Comparison of ENCODE assay signal across 21 mouse cellular contexts in genomic region chr2:29852957-29853485, GRCm38 (mm10). TPM values are rescaled to one million over a fixed set of nuclear protein-coding genes. Genes with fewer than 3 reads are reported as not detected.
DNase-seq lines count a peak whose midpoint lies in the region; ATAC-seq and TF ChIP-seq lines count a peak whose summit lies in the region.
"Had no signal": no experiment of that assay in that cellular context is flagged by ENCODE, and none has a peak within 500 bp of the region (broad histone marks: within the 10 kb centered on the region; RNA-seq: fewer than 3 reads in every experiment).

No protein-coding gene starts in this region.

- H3K4me2 ChIP-seq in hindbrain, embryonic 16.5 days (ENCODE audit: low read length), result no peak overlapping the region
- H3K4me2 ChIP-seq in hindbrain, embryonic 12.5 days (replicated peaks), result no peak overlapping the region
- H3K4me2 ChIP-seq in neural tube, embryonic 12.5 days (replicated peaks), result no peak overlapping the region; the same call in 1 of the 2 replicates
- H3K4me2 ChIP-seq: embryonic facial prominence, embryonic 13.5 days; heart, embryonic 11.5 days; limb, embryonic 12.5 days; liver, embryonic 15.5 days had no signal

- H3K27me3 ChIP-seq in hindbrain, embryonic 10.5 days (ENCODE audit: insufficient read depth, poor library complexity, severe bottlenecking), result peaks cover 10% of the 10 kb centered on the region; the same call in 1 of the 2 replicates
- no peaks in the 10 kb centered on the region for H3K27me3 ChIP-seq in hindbrain, embryonic 16.5 days (replicated peaks; ENCODE audit: control insufficient read depth, insufficient read depth, low read length)
- no peaks in the 10 kb centered on the region for H3K27me3 ChIP-seq in hindbrain, embryonic 12.5 days
- H3K27me3 ChIP-seq in neural tube, embryonic 12.5 days (replicated peaks), result no peaks in the 10 kb centered on the region
- H3K27me3 ChIP-seq in kidney, adult 2 months (replicated peaks; ENCODE audit: control insufficient read depth, insufficient read depth, low read length), result no peaks in the 10 kb centered on the region

- no peak overlapping the region for H3K9ac ChIP-seq in hindbrain, embryonic 16.5 days (ENCODE audit: low read depth, low read length)
- no peak overlapping the region for H3K9ac ChIP-seq in hindbrain, embryonic 12.5 days
- H3K9ac ChIP-seq in neural tube, embryonic 12.5 days, result no peak overlapping the region
- H3K9ac ChIP-seq: embryonic facial prominence, embryonic 13.5 days; limb, embryonic 12.5 days; liver, embryonic 15.5 days had no signal

- peak; percentile 79 for DNase-seq in hindbrain, embryonic 10.5 days (ENCODE audit: low spot score)
- peak; percentile 65 for DNase-seq in embryo, embryonic 10 days (ENCODE audit: low spot score)
- no peak for DNase-seq in urinary bladder, postnatal 14 days (ENCODE audit: low spot score)
- no peak for DNase-seq in kidney, adult 2 months
- DNase-seq: adrenal gland, postnatal 10 days; cerebellum, adult 11 months; cerebellum, postnatal 14 days; gastrocnemius, postnatal 36 days; heart, postnatal 14 days; thymus, postnatal 25 days had no signal

- H3K4me1 ChIP-seq in hindbrain, embryonic 10.5 days (replicated peaks), result peaks cover 100% of the 10 kb centered on the region
- H3K4me1 ChIP-seq in hindbrain, embryonic 16.5 days (ENCODE audit: control insufficient read depth, insufficient read depth, low read depth, low read length), result peaks cover 18% of the 10 kb centered on the region
- H3K4me1 ChIP-seq in hindbrain, embryonic 12.5 days, result peaks cover 78% of the 10 kb centered on the region
- H3K4me1 ChIP-seq in neural tube, embryonic 12.5 days, result peaks cover 76% of the 10 kb centered on the region
- H3K4me1 ChIP-seq in kidney, adult 2 months (ENCODE audit: control insufficient read depth, insufficient read depth, low read length), result no peaks in the 10 kb centered on the region
- H3K4me1 ChIP-seq: limb, embryonic 12.5 days had no signal

- H3K9me3 ChIP-seq in hindbrain, embryonic 10.5 days, result no peaks in the 10 kb centered on the region
- no peaks in the 10 kb centered on the region for H3K9me3 ChIP-seq in hindbrain, embryonic 16.5 days (ENCODE audit: control insufficient read depth, low read length)
- H3K9me3 ChIP-seq in hindbrain, embryonic 12.5 days (replicated peaks), result no peaks in the 10 kb centered on the region
- H3K9me3 ChIP-seq in neural tube, embryonic 12.5 days, result no peaks in the 10 kb centered on the region
- H3K9me3 ChIP-seq: embryonic facial prominence, embryonic 13.5 days; limb, embryonic 12.5 days; liver, embryonic 15.5 days; megakaryocyte, embryonic 14.5 days had no signal

- no peak for ATAC-seq in hindbrain, embryonic 16.5 days
- no peak for ATAC-seq in hindbrain, embryonic 12.5 days (ENCODE audit: low FRiP score)
- ATAC-seq in neural tube, embryonic 12.5 days (ENCODE audit: low FRiP score, low read depth), result no peak
- ATAC-seq: intestine, embryonic 16.5 days; lung, postnatal 0 days had no signal

- no peaks in the 10 kb centered on the region for H3K36me3 ChIP-seq in hindbrain, embryonic 10.5 days
- no peaks in the 10 kb centered on the region for H3K36me3 ChIP-seq in hindbrain, embryonic 16.5 days (ENCODE audit: control insufficient read depth, insufficient read depth, low read length)
- H3K36me3 ChIP-seq in hindbrain, embryonic 12.5 days, result no peaks in the 10 kb centered on the region
- no peaks in the 10 kb centered on the region for H3K36me3 ChIP-seq in neural tube, embryonic 12.5 days
- no peaks in the 10 kb centered on the region for H3K36me3 ChIP-seq in kidney, adult 2 months (ENCODE audit: control insufficient read depth, insufficient read depth, low read length)
- H3K36me3 ChIP-seq: embryonic facial prominence, embryonic 13.5 days; limb, embryonic 12.5 days; liver, embryonic 15.5 days had no signal

- WGBS in hindbrain, embryonic 10.5 days, result 24% methylated on average over 4 of the region's 4 CpGs
- WGBS in hindbrain, embryonic 16.5 days, result 15% methylated on average over 4 of the region's 4 CpGs
- 17% methylated on average over 4 of the region's 4 CpGs for WGBS in hindbrain, embryonic 12.5 days
- WGBS in neural tube, embryonic 12.5 days, result 8% methylated on average over 4 of the region's 4 CpGs
- WGBS in kidney, adult 2 months, result 42% methylated on average over 4 of the region's 4 CpGs

- H3K4me3 ChIP-seq in hindbrain, embryonic 10.5 days, result peak overlapping the region; percentile 31; the same call in 1 of the 2 replicates
- no peak overlapping the region for H3K4me3 ChIP-seq in hindbrain, embryonic 16.5 days (ENCODE audit: low read length)
- no peak overlapping the region for H3K4me3 ChIP-seq in hindbrain, embryonic 12.5 days
- H3K4me3 ChIP-seq in neural tube, embryonic 12.5 days, result no peak overlapping the region
- no peak overlapping the region for H3K4me3 ChIP-seq in kidney, adult 2 months (ENCODE audit: insufficient read depth, low read depth, low read length)
- H3K4me3 ChIP-seq: embryonic facial prominence, embryonic 13.5 days; limb, embryonic 12.5 days; liver, embryonic 15.5 days; megakaryocyte, embryonic 14.5 days had no signal

- no peak for TF ChIP-seq CTCF in kidney, adult 2 months (conservative IDR thresholded peaks at IDR 0.05; ENCODE audit: insufficient read depth, insufficient read length, low read depth, low read length)

- TF ChIP-seq POLR2A in kidney, adult 2 months (IDR thresholded peaks at IDR 0.05; ENCODE audit: low read depth, low read length), result no peak

- H3K27ac ChIP-seq in hindbrain, embryonic 10.5 days, result peak overlapping the region; percentile 100
- H3K27ac ChIP-seq in hindbrain, embryonic 16.5 days (ENCODE audit: low read depth, low read length), result no peak overlapping the region
- H3K27ac ChIP-seq in hindbrain, embryonic 12.5 days, result peak overlapping the region; percentile 83
- H3K27ac ChIP-seq in neural tube, embryonic 12.5 days, result peak overlapping the region; percentile 46
- H3K27ac ChIP-seq in kidney, adult 2 months (ENCODE audit: insufficient read depth, low read depth, low read length), result no peak overlapping the region
- H3K27ac ChIP-seq: embryonic facial prominence, embryonic 13.5 days; kidney, postnatal 0 days; limb, embryonic 12.5 days; liver, embryonic 15.5 days had no signal

RNA-seq across cellular contexts. Expression of gene Cercam, which starts 15.9 kb away (rescaled TPM):
- 49.1 and 56.2 TPM in 2 replicates for polyA plus RNA-seq in hindbrain, embryonic 10.5 days (2016; fragmentation: Nextera tagmentation; extraction: Ambion mirVana)
- 22.6 and 25.8 TPM in 2 replicates for polyA plus RNA-seq in hindbrain, embryonic 16.5 days (2015; fragmentation: Nextera tagmentation; extraction: Ambion mirVana)
- 28.5 and 30.2 TPM in 2 replicates for polyA plus RNA-seq in hindbrain, embryonic 12.5 days (2016; fragmentation: Nextera tagmentation; extraction: Ambion mirVana)
- 24.0 and 24.6 TPM in 2 replicates for polyA plus RNA-seq in neural tube, embryonic 12.5 days (2016; fragmentation: Nextera tagmentation; extraction: Ambion mirVana)
- 2.3 and 3.3 TPM in 2 replicates for polyA plus RNA-seq in kidney, adult 2 months (2012; rRNA removed)

RNA-seq across cellular contexts. Expression of gene Urm1, which starts 33.1 kb away (rescaled TPM):
- 23.8 and 25.0 TPM in 2 replicates for polyA plus RNA-seq in hindbrain, embryonic 10.5 days (2016; fragmentation: Nextera tagmentation; extraction: Ambion mirVana)
- polyA plus RNA-seq in hindbrain, embryonic 16.5 days (2015; fragmentation: Nextera tagmentation; extraction: Ambion mirVana), result 27.4 and 31.4 TPM in 2 replicates
- polyA plus RNA-seq in hindbrain, embryonic 12.5 days (2016; fragmentation: Nextera tagmentation; extraction: Ambion mirVana), result 16.4 and 19.5 TPM in 2 replicates
- 17.2 and 19.2 TPM in 2 replicates for polyA plus RNA-seq in neural tube, embryonic 12.5 days (2016; fragmentation: Nextera tagmentation; extraction: Ambion mirVana)
- polyA plus RNA-seq in kidney, adult 2 months (2012; rRNA removed), result 43.9 and 48.1 TPM in 2 replicates

RNA-seq across cellular contexts. Expression of gene Odf2, which starts 36.0 kb away (rescaled TPM):
- polyA plus RNA-seq in hindbrain, embryonic 10.5 days (2016; fragmentation: Nextera tagmentation; extraction: Ambion mirVana), result 111 and 114 TPM in 2 replicates
- 61.0 and 61.2 TPM in 2 replicates for polyA plus RNA-seq in hindbrain, embryonic 16.5 days (2015; fragmentation: Nextera tagmentation; extraction: Ambion mirVana)
- polyA plus RNA-seq in hindbrain, embryonic 12.5 days (2016; fragmentation: Nextera tagmentation; extraction: Ambion mirVana), result 87.9 and 97.0 TPM in 2 replicates
- polyA plus RNA-seq in neural tube, embryonic 12.5 days (2016; fragmentation: Nextera tagmentation; extraction: Ambion mirVana), result 84.0 and 98.5 TPM in 2 replicates
- 17.6 and 21.5 TPM in 2 replicates for polyA plus RNA-seq in kidney, adult 2 months (2012; rRNA removed)

RNA-seq across cellular contexts. Expression of gene Slc27a4, which starts 50.6 kb away (rescaled TPM):
- polyA plus RNA-seq in hindbrain, embryonic 10.5 days (2016; fragmentation: Nextera tagmentation; extraction: Ambion mirVana), result 18.3 and 24.7 TPM in 2 replicates
- polyA plus RNA-seq in hindbrain, embryonic 16.5 days (2015; fragmentation: Nextera tagmentation; extraction: Ambion mirVana), result 45.9 and 47.9 TPM in 2 replicates
- 28.3 and 29.3 TPM in 2 replicates for polyA plus RNA-seq in hindbrain, embryonic 12.5 days (2016; fragmentation: Nextera tagmentation; extraction: Ambion mirVana)
- polyA plus RNA-seq in neural tube, embryonic 12.5 days (2016; fragmentation: Nextera tagmentation; extraction: Ambion mirVana), result 32.7 and 34.7 TPM in 2 replicates
- 49.7 and 56.2 TPM in 2 replicates for polyA plus RNA-seq in kidney, adult 2 months (2012; rRNA removed)

Comparison
In these comparisons a context has a peak if more than half of its experiments do, and no peak if none do; other contexts are left out.
1. H3K27ac ChIP-seq: peak in hindbrain, embryonic 10.5 days (single experiment), hindbrain, embryonic 12.5 days (single experiment) and neural tube, embryonic 12.5 days (single experiment); none in hindbrain, embryonic 16.5 days (single experiment) and kidney, adult 2 months (single experiment).
2. DNase-seq: peak in hindbrain, embryonic 10.5 days (single experiment) and embryo, embryonic 10 days (single experiment); none in urinary bladder, postnatal 14 days (single experiment) and kidney, adult 2 months (single experiment).